Mouse (Mus musculus) gastrocnemius, postnatal 25 days (tissue): ENCODE results near the gene Rab6a. TPM values are rescaled to one million over a fixed set of nuclear protein-coding genes. Genes with fewer than 3 reads are reported as not detected.
A peak's percentile ranks its signal among the peaks of the same experiment; 100 is the strongest.
"Not testable (repeated sequence)": the region's sequence is repeated elsewhere in the genome, so short reads cannot be mapped to it uniquely, and the experiment has no call there.

Experiments
- DNase-seq: peaks from one replicate; pipeline ENCODE4 v3.0.0; 2022
- long read RNA-seq, 2 experiments: library from polyadenylated mRNA; stranded (forward); transcript quantifications; one replicate each; pipeline ENCODE4 v2.0.0; 2021
- total RNA-seq, 2 experiments: library from RNA; stranded (reverse); gene quantifications; 1 replicate in 1 of 2; 2 replicates in 1 of 2; pipeline ENCODE4 v1.2.3; 2021

Rab6a gene
- total RNA-seq = 10 to 100 TPM; 52.0 to 52.7 TPM
- long read RNA-seq, experiment 1, transcript Rab6a-201 (8 exons, 3,214 nt) = major isoform, 16 of 52 reads
- long read RNA-seq, experiment 1, partial matches to known transcripts = 1 of 52 reads
- long read RNA-seq, experiment 1, other reads (novel, unspliced or antisense) = 31 of 52 reads
- long read RNA-seq, experiment 2, transcript Rab6a-201 (8 exons, 3,214 nt) = major isoform, 39 of 69 reads
- long read RNA-seq, experiment 2, partial matches to known transcripts = 2 of 69 reads
- long read RNA-seq, experiment 2, other reads (novel, unspliced or antisense) = 24 of 69 reads

DNA sequence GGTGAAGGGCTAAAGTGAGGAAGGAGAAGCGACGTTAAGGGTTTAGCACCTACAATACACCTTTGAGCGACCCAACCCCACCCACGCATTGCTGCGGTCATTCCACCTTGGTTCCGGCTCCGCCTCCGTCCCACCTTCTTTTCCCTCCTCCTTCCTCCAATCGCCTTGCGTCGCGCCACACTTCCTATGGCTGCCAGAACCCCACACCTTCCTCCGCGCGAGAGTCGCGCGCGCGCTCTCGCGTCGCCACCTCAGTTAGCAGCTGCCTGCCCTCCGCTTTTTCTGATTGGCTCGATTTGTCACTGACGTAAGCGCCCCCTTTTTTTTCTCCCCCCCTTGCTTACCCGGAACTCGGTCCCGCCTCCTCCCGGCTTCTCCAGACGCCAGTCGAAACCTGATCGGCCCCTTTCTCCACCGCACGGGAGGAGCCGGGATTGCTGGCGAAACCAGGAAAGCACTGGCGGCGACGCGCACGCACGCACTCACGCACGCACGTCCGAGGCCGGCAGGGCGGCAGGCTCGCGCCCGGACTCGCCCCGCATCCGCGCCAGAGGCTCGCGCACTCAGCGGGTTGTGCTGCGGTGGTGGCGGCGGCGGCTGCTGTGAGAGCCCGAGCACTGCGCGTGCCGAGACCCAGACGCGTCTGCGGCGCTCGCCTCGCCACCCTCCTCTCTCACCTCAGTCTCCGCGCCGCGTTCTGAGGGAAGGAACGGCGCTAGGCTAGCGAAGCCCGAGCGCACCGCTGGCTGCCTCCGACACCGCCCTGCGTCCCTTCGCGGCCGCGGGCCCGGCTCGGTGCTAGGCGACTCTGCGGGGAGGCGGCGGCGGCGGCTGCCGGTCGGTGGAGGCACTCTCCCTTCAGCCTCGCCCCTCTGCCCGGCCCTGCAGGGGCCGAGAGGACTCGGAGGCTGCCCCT is at the start of gene Rab6a:
Gene Rab6a (plus strand): TSS at position 197 of the 916 bp plus-strand sequence.
- DNase-seq = peak; percentile 99

DNA sequence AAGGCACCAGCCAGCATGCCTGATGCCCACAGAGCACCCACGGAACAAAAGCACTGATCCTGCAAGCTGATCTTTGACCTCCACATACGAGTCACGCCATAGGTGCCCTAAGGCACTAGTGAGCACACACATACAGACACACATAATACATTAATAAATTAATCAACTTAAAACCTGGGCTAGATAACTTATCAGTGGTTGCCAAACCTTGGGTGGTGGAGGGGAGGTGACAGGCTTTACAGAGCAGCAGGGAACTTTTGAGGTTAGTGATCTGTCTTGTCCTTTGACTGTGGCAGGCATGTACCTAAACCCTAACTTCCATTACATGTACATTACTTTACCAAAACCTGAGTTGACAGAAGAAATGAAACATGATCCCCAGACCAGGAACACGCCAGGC is 47.9 kb upstream of the Rab6a start:
- DNase-seq = no peak

DNA sequence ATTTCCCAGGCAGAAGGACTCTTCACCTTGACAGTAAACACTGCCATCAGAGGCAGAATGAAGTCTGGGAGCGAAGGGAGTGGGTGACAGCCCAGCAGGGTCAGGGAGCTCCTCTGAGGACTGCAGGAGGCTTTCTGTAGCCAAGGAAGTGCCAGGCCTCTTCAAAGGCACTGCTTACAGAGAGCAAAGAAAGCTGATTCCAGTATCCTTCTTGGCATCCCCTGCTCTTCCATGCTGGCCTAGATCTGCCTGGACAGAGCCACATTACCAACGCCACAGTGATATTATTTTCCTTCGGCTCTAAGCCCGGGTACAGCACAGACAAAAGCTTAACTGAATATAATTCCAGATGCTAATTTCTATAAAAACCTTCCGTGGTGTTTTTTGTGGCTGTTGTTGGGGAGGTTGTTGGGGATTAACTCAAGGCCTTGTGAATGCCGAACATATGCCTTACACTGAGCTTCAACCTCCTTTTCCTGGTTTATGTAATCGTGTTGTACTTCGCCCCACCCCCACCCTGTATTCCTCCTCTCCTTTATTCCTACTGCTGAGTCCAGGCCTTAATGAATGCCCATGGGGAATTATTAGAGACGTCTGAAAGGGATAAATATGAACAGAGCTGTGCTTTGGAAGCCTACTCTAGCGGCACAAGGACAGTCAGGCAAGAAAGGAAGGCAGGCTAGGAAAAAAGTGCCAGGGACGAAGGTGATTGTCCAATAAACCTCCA is 45.2 kb upstream of the Rab6a start:
- peak; percentile 15 for DNase-seq

DNA sequence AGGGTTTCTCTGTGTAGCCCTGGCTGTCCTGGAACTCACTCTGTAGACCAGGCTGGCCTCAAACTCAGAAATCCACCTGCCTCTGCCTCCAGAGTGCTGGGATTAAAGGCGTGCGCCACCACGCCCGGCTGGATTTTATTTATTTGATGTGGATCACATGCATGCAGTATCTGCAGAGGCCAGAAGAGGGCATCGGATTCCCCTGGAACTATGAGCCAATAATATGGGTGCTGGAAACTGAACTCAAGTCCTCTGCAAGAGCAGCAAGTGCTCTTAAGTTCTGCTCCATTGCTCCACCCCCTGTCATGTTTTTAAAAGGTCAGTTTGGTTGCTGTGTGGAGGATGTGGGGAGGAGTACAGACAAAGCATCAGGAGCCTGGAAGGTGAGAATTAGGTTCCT is 40.0 kb upstream of the Rab6a start:
- not testable (repeated sequence) for DNase-seq

DNA sequence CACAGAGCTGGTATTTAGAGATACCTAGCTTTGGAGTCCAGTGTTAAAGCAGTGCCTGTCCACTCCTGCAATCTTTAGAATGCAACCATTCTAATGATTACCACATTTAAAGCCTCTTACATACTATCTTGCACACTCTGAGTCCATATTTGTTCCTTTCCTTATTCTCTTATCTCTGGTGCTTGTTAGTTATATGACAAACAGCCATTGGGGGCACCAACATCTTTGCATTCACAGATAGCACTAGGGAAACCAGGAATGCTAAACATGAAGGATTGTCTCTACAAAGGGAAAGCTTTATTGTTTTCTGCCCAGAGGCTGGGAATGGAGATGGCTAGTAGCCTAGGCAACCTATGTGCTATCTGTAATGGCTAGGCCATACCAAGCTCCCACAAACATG is 37.3 kb upstream of the Rab6a start:
- no peak for DNase-seq

DNA sequence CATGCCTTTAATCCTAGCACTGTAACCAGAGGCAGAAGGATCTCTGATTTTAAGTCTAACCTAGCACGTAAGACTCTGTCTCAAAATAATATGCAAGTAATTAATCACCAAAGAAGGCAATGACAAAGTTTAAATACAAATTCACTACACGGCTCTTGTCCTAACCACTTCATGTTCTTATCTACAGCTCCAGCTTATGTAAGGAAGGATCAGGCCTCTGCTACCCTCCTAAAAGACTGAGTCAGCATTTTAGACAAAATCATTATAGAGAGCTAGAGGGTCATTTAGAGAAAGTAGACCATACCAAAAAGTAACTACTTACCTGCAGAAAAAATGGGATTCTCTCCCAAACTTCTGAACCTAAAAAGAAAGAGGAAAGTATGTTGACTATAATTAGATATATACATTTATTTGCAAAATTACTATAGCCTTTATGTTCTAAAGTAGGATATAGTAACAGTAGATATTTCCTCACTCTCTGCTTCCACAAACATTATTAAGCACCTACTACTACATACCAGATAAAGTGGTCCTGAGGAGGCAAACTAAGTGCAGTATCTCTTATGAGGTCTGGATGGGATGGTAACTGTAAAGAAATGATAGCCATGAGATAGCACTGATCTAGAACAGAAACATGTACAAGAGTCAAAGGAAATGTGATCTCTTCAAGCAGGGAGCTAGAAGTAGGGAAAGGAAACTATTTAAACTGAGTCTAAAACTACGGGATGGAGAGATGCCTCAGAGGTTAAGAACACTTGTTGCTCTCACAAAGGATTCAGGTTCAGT is 36.1 kb upstream of the Rab6a start:
- DNase-seq = no peak

DNA sequence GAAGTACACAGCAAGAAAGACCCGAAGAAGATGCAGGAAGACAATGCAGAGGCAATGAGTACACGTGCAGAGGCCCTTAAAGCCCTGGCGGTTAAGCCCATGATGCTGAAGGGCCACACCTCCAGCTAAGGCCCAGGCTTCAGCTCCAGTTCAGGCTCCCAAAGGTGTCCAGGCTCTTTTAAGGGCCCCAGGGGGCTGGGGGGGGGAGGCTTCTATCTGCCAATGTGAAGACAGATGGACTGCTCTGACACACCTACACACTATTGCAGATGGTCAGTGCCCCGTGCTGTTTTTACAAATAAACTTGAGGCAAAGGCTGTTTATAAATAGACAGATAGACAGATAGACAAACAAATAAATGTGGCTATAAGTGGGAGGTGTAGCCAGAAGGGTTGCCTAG is 35.1 kb upstream of the Rab6a start:
- no peak for DNase-seq

DNA sequence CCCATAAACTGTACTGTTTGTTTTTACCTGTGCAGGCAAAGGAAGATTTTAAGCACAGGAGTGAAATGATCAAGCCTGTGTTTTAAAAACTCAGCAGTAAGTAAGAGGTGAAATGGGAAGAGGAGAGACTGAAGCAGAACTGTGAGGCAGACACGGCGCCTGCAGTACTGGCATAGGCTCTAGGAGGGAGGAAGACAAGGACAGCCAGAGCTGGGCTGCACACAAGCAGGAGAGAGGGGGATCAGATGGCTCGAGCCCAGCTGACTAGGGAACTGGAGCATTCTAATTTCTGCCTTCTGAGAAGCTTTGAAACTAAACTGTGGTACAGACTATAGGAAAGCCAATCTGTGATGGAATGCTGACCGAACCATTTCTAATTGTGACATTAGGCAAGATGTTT is 34.5 kb upstream of the Rab6a start:
- DNase-seq = no peak

DNA sequence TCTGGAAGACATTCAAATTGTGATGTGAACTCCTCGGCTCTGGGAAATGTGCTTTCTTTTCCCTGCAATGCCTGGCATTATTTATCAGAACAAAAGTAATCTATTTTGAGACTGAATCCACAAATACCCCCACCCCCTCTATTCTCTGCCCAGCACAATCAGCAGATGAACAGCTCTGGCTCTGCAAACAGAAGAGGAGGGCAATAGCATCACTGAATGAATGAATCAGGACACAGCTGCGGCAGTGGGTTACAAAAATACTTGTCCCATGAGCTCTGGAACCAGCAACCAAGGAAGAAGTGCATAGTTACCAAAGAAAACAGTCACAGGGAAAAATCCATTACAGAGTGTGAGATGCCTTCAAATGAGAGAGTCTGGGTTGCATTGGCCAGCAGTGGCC is 28.4 kb upstream of the Rab6a start:
- no peak for DNase-seq

DNA sequence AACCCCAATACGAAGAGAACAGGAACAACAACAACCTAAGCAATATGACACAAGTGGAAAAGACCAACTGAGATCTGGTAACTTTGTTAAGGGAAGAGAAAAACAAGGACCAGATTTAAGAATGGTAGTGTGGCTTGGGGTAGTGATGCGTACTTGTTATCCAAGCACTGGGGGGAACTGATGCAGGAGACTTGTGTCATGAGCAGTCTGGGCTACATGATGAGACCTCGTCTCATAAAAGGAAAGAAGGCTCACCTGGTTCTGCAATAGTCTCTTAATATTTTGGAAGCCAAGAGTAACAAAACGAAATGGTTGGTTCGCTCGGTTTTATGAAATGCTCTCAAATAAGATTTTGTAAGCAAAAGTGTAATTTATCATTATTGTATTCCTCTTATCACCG is 25.0 kb upstream of the Rab6a start:
- DNase-seq = no peak

DNA sequence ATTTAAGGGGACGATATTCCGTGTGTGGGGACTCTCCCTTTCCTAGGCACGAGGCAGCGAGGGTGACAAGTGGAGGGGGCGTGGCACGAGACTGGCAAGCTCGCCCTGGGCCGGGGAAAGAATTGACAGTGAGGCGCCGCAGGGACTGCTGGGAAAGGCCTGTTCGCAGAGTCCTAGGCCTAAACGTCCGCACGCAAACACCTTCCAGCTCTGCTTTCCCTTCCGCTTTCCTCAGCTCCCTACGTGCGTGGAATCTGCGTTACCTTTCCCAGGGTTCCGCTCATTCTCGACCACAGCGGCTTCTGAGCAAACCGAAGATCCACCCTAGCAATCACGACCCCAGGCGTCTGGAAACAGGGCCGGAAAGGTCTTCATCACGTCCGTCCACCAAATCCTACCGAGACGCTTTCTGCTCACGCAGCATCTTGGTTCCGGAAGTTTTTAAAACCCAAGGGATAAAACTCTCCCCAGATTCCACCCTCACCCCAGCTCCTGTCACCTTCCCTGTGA is 24.4 kb upstream of the Rab6a start:
- DNase-seq = peak; percentile 85

DNA sequence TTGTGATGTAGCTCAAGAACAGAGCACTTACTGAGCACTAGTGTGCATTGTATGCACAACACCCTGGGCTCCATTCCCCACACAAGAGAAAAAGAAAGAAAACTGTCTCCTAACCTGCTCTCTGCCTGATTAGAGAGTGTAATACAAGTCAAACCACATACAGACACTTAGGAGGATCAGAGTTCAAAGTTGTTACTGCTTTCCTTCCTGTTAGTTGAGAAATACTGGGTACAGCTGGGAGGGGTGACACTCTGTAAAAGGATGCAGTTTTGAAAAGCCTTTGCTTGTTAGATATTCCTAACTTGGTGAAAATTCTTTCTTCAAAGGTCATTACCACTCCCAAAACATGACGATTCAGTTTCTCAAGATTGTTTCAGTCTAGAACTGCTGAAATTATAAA is 17.4 kb upstream of the Rab6a start:
- no peak for DNase-seq

DNA sequence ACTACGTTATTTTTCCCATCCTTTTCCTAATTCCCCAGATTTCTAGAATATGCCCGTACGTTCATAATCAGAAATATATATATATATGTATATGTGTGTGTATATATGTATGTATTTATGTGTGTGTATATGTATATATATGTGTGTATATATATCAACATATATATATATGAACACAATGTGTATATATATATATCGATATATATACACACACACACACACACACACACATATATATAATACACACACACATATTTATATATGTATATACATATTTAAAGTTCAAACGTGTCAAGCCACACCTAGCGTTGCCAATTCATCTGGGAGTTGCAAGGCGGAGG is 16.7 kb upstream of the Rab6a start:
- DNase-seq = no peak

DNA sequence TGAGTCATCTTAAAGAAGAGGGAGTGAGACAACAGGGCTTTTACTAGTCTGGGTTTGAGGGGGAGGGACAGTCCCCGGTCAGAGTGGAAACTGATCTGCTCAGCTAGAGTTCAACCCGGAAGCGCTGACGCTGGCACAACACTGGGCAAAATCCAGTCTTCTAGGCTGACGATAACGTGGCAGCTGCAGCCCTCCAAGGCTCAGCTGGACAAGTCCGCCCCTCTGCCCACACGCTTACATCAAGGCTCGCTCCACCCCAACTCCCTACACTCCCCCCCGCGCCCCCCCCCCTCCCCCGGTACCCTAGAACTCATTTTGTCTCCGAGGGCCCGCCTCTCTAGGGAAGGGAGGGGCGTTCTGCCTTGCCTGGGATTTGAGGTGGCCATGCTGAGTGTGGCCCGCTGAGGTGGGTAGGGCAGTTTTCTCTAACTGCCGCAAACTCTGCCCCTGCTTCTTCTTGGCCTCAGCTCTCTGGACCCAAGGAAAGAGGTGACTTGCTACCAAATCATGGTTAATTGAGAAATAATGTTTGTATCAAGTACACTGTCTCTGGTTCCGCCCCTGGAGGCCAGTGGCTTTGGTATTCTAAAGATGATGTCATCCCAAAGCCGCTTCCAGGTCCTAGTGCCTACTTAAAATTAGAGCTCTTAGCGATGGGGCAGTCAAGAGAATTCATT is 16.2 kb upstream of the Rab6a start:
- DNase-seq = peak; percentile 82

DNA sequence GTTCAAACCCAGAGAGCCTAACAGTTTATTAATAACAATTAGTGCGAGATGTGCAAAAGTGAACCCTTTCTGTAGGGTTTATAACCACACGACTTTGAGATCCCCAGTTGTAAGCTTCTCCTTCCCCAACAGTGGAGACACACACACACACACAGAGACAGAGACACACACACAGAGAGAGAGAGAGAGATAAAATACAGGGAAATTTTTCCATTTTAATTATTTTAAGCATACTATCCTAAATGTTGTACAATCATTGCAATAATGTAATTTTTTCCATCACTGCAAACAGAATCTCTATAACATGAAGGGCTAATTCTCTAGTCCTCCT is 15.7 kb upstream of the Rab6a start:
- DNase-seq = no peak

DNA sequence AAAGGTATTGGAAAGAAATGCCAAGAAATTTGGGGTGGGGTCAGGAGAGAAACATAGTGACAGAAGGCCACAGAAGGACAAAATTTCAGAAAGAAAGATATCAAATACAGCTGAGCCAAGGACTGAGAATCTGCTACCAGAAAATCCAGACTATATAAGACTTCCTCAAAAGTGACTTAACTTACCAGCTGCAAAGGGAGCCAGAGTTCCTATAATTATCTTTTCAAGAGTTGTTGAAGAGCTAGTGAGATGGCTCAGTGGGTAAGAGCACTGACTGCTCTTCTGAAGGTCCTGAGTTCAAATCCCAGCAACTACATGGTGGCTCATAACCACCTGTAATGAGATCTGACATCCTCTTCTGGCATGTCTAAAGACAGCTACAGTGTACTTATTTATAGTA is 13.9 kb upstream of the Rab6a start:
- no peak for DNase-seq

DNA sequence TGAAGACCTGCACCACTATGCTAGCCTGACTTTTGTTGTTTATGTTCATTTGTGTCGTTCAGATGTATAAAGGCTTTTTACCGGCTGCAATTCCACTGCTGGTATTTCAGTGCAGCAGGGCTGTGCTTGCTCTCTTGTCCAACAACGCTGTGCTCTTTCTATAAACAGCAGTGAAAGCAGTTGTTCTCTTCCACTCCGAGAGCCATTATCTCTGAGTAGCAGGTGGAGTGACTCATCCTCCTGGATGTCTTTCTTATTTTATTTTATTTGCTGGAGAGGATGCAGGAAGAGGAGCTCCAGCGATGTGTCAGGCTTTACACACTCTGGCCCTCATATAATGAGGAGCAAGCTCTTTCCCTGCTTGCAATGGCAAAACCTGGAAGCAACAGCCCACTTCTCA is 7.0 kb upstream of the Rab6a start:
- DNase-seq = no peak

DNA sequence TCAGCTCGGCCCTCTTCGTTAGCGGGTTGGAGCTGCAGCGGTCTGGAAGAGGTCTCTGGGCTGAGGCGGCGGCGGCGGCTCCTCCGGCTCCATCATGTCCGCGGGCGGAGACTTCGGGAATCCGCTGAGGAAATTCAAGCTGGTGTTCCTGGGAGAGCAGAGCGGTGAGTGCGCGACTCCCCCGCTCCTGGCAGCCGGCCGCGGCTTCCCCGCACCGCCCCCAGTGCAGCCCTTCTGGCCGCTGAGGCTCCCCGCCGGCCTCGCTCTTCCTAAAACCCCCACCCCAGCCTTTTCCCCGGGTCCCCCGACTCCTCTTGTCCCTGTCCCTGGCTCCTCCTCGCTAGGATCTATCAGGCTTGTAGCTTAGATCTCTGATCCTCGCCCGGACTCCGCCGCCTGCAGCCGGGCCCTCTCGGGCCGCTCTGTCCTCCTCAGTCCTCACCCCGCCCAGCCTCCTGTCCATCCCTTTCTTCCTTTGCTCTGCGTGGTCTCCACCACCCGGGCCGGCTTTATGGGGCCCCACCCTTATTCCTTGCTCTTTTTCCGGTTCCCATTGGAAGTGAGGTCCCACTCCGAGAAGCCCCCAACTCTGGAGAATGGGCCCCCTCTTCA is 1.0 kb downstream of the Rab6a start, which contains the start of gene Mrpl48:
Gene Mrpl48 (minus strand): TSS at position 172 of the 612 bp plus-strand sequence.
- peak; percentile 64 for DNase-seq

DNA sequence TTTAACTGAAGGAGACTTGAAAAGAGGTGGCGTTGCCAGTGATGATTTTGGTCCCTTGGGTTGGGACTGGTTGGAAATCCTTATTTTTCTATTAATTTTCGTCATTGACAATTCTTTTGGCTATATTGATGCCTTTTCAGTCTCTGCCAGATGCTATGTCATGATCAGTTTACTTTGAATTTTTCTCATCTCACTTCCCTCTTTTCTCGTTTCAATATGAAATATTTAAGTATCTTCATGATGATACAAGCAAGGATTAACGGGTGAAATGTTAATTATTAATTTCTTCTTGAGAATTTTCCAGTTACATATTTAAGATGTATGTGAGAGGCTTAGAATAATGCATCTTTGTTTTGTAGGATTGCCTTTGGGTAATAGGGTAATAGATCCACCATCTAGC is 1.7 kb downstream of the Rab6a start:
- no peak for DNase-seq

DNA sequence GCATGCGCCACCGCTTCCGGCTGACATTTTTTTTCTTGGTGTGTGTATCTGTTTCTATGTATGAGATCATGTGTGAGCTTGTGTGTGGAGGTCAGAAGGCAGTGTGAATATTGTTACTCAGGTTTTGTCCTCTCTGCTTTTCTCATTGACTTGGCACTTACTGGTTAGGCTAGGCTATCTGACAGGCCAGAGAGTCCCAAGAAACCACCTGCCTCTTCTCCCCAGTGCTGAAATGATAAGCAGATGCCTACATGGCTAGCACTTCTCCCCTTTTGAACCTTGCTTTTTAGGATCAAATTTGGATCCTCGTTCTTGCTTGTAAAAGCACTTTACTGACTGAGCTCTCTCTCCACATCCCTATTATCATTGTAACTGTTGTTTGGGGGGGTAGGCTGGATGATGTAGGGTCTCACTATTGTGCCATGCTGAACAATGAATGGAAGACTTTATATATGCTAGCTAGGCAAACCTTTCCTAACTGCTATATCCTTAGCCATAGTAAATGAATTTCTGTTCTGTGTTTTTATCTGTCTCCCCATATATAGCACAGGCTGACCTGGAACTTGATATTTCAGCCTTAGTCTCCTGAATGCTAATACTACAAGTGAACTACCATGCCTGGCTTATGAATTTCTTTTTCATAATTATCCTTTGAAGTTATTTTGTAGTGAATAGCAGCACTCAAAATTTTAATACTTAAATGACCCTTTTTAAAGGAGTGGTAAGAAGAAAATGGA is 9.1 kb downstream of the Rab6a start:
- no peak for DNase-seq
